ENCODE assay signal across 8 mouse cellular contexts in genomic region chr2:26502299-26502862, GRCm38 (mm10). TPM values are rescaled to one million over a fixed set of nuclear protein-coding genes. Genes with fewer than 3 reads are reported as not detected.
DNase-seq lines count a peak whose midpoint lies in the region; ATAC-seq lines count a peak whose summit lies in the region.

No protein-coding gene starts in this region.

- peak; percentile 58 for DNase-seq in 3134 (ENCODE audit: extremely low read depth, insufficient read length, low spot score)
- peak; percentile 70 for DNase-seq in CD4-positive helper T cell, adult 2 months (ENCODE audit: low read depth, low spot score)
- DNase-seq in embryonic facial prominence, embryonic 14.5 days (ENCODE audit: low spot score), result peak; percentile 83
- DNase-seq in hindbrain, embryonic 10.5 days (ENCODE audit: low spot score), result peak; percentile 80
- DNase-seq in midbrain, embryonic 11.5 days (ENCODE audit: low spot score, missing footprints), result peak; percentile 97
- DNase-seq in thymus, postnatal 36 days, result peak; percentile 58 to 73
- DNase-seq in frontal cortex, adult 2 months (ENCODE audit: extremely low spot score in 1 of 2, low spot score in 1 of 2), result no peak

- WGBS in embryonic facial prominence, embryonic 14.5 days, result under 1% methylated on average over 32 of the region's 33 CpGs
- under 1% methylated on average over 33 of the region's 33 CpGs for WGBS in hindbrain, embryonic 10.5 days
- WGBS in limb, embryonic 12.5 days, result under 1% methylated on average over 33 of the region's 33 CpGs
- WGBS in midbrain, embryonic 11.5 days, result under 1% methylated on average over 33 of the region's 33 CpGs

- H3K27me3 ChIP-seq in embryonic facial prominence, embryonic 14.5 days (replicated peaks; ENCODE audit: control insufficient read depth, insufficient read depth, low read length), result peaks cover 7% of the 10 kb centered on the region; the same call in 1 of the 2 replicates
- peaks cover 12% of the 10 kb centered on the region for H3K27me3 ChIP-seq in hindbrain, embryonic 10.5 days (ENCODE audit: insufficient read depth, poor library complexity, severe bottlenecking)
- peaks cover 7% of the 10 kb centered on the region; the same call in 1 of the 2 replicates for H3K27me3 ChIP-seq in limb, embryonic 12.5 days
- H3K27me3 ChIP-seq in midbrain, embryonic 11.5 days (ENCODE audit: control insufficient read depth, insufficient read depth, low read length), result no peaks in the 10 kb centered on the region

- peaks cover 50% of the 10 kb centered on the region for H3K4me1 ChIP-seq in embryonic facial prominence, embryonic 14.5 days (ENCODE audit: control insufficient read depth, insufficient read depth, low read length)
- H3K4me1 ChIP-seq in hindbrain, embryonic 10.5 days (replicated peaks), result peaks cover 96% of the 10 kb centered on the region
- H3K4me1 ChIP-seq in limb, embryonic 12.5 days (replicated peaks), result peaks cover 63% of the 10 kb centered on the region
- H3K4me1 ChIP-seq in midbrain, embryonic 11.5 days (ENCODE audit: control insufficient read depth, insufficient read depth, low read length), result peaks cover 54% of the 10 kb centered on the region

- no peaks in the 10 kb centered on the region for H3K9me3 ChIP-seq in embryonic facial prominence, embryonic 14.5 days (ENCODE audit: control insufficient read depth, low read length)
- no peaks in the 10 kb centered on the region for H3K9me3 ChIP-seq in hindbrain, embryonic 10.5 days
- H3K9me3 ChIP-seq in limb, embryonic 12.5 days, result no peaks in the 10 kb centered on the region
- no peaks in the 10 kb centered on the region for H3K9me3 ChIP-seq in midbrain, embryonic 11.5 days (ENCODE audit: control insufficient read depth, low read length)

- H3K4me3 ChIP-seq in embryonic facial prominence, embryonic 14.5 days (ENCODE audit: low read depth, low read length), result peak overlapping the region; percentile 78
- peak overlapping the region; percentile 94 for H3K4me3 ChIP-seq in hindbrain, embryonic 10.5 days
- H3K4me3 ChIP-seq in limb, embryonic 12.5 days (replicated peaks), result peak overlapping the region; percentile 77
- H3K4me3 ChIP-seq in midbrain, embryonic 11.5 days (ENCODE audit: low read depth, low read length), result peak overlapping the region; percentile 96

- H3K36me3 ChIP-seq in embryonic facial prominence, embryonic 14.5 days (ENCODE audit: control insufficient read depth, insufficient read depth, low read length), result no peaks in the 10 kb centered on the region
- peaks cover 38% of the 10 kb centered on the region for H3K36me3 ChIP-seq in hindbrain, embryonic 10.5 days
- H3K36me3 ChIP-seq in limb, embryonic 12.5 days, result no peaks in the 10 kb centered on the region; the same call in 1 of the 2 replicates
- 0 out of 2 replicates have a peak, but pooled peaks cover 2% of the 10 kb centered on the region for H3K36me3 ChIP-seq in midbrain, embryonic 11.5 days (ENCODE audit: control insufficient read depth, insufficient read depth, low read length)

- H3K4me2 ChIP-seq in embryonic facial prominence, embryonic 14.5 days (ENCODE audit: low read depth, low read length), result peak overlapping the region; percentile 75
- peak overlapping the region; percentile 89 for H3K4me2 ChIP-seq in limb, embryonic 12.5 days
- H3K4me2 ChIP-seq in midbrain, embryonic 11.5 days, result peak overlapping the region; percentile 42

- ATAC-seq in embryonic facial prominence, embryonic 14.5 days (ENCODE audit: low read depth), result peak; percentile 41
- no peak for ATAC-seq in limb, embryonic 12.5 days (ENCODE audit: insufficient number of reproducible peaks, insufficient read depth, low FRiP score, low TSS enrichment, low read depth)
- ATAC-seq in midbrain, embryonic 11.5 days (ENCODE audit: low FRiP score), result peak; percentile 43

- H3K9ac ChIP-seq in embryonic facial prominence, embryonic 14.5 days (ENCODE audit: low read depth, low read length), result peak overlapping the region; percentile 82
- peak overlapping the region; percentile 78 for H3K9ac ChIP-seq in limb, embryonic 12.5 days (replicated peaks)
- H3K9ac ChIP-seq in midbrain, embryonic 11.5 days (ENCODE audit: low read length), result peak overlapping the region; percentile 97

- H3K27ac ChIP-seq in embryonic facial prominence, embryonic 14.5 days (replicated peaks; ENCODE audit: low read depth, low read length), result peak overlapping the region; percentile 79
- peak overlapping the region; percentile 96 for H3K27ac ChIP-seq in hindbrain, embryonic 10.5 days
- H3K27ac ChIP-seq in limb, embryonic 12.5 days, result peak overlapping the region; percentile 74
- H3K27ac ChIP-seq in midbrain, embryonic 11.5 days (ENCODE audit: low read depth, low read length), result peak overlapping the region; percentile 92

RNA-seq across cellular contexts. Expression of gene Notch1, which starts 14.1 kb away (rescaled TPM):
- polyA plus RNA-seq in embryonic facial prominence, embryonic 14.5 days (2014; fragmentation: Nextera tagmentation; extraction: Ambion mirVana), result 29.9 and 35.8 TPM in 2 replicates
- polyA plus RNA-seq in hindbrain, embryonic 10.5 days (2016; fragmentation: Nextera tagmentation; extraction: Ambion mirVana), result 39.1 and 46.4 TPM in 2 replicates
- polyA plus RNA-seq in limb, embryonic 12.5 days (2016; fragmentation: Nextera tagmentation; extraction: Ambion mirVana), result 13.7 and 14.0 TPM in 2 replicates
- polyA plus RNA-seq in midbrain, embryonic 11.5 days (2014; fragmentation: Nextera tagmentation; extraction: Ambion mirVana), result 40.8 and 47.5 TPM in 2 replicates
- polyA plus RNA-seq in frontal cortex, adult 2 months (2012; rRNA removed), result 13.0 and 13.2 TPM in 2 replicates

RNA-seq across cellular contexts. Expression of gene Sec16a, which starts 57.4 kb away (rescaled TPM):
- polyA plus RNA-seq in embryonic facial prominence, embryonic 14.5 days (2014; fragmentation: Nextera tagmentation; extraction: Ambion mirVana), result 38.6 and 42.0 TPM in 2 replicates
- polyA plus RNA-seq in hindbrain, embryonic 10.5 days (2016; fragmentation: Nextera tagmentation; extraction: Ambion mirVana), result 25.2 and 28.9 TPM in 2 replicates
- 25.6 and 33.0 TPM in 2 replicates for polyA plus RNA-seq in limb, embryonic 12.5 days (2016; fragmentation: Nextera tagmentation; extraction: Ambion mirVana)
- polyA plus RNA-seq in midbrain, embryonic 11.5 days (2014; fragmentation: Nextera tagmentation; extraction: Ambion mirVana), result 28.2 and 29.8 TPM in 2 replicates
- 30.8 and 36.1 TPM in 2 replicates for polyA plus RNA-seq in frontal cortex, adult 2 months (2012; rRNA removed)

Comparison
In these comparisons a context has a peak if more than half of its experiments do, and no peak if none do; other contexts are left out.
1. DNase-seq: peak in 3134 (single experiment), CD4-positive helper T cell, adult 2 months (single experiment), embryonic facial prominence, embryonic 14.5 days (single experiment), hindbrain, embryonic 10.5 days (single experiment), midbrain, embryonic 11.5 days (single experiment) and thymus, postnatal 36 days (2 of 2); none in frontal cortex, adult 2 months (0 of 2).
2. Peak in every context shown above with its lines, with median percentiles within 50 percentile points of each other: H3K27ac ChIP-seq, H3K4me2 ChIP-seq, H3K4me3 ChIP-seq and H3K9ac ChIP-seq.